Mouse (Mus musculus) brain, embryonic 18.5 days (tissue): ENCODE results near the gene Osbp2.
"Not testable (repeated sequence)": the region's sequence is repeated elsewhere in the genome, so short reads cannot be mapped to it uniquely, and the experiment has no call there.

Experiments used
- DNase-seq: peaks from one replicate; pipeline ENCODE4 v3.0.0-alpha.2; 2012; ENCODE audit warnings: low read depth, low spot score

The Osbp2 gene

GRCm38 (mm10) chr11:3863454-3864112, at the start of gene Osbp2:
Osbp2 (minus strand) TSS chr11:3863903.
- peak; percentile 37 for DNase-seq

GRCm38 (mm10) chr11:3912875-3913271, 49.2 kb upstream of the Osbp2 start:
- no peak for DNase-seq

- DNase-seq, result no peak
Measured at GRCm38 (mm10) chr11:3912100-3912874, 48.6 kb upstream of the Osbp2 start.

- not testable (repeated sequence) for DNase-seq
Measured at GRCm38 (mm10) chr11:3911440-3911839, 47.7 kb upstream of the Osbp2 start.

- no peak for DNase-seq
Measured at GRCm38 (mm10) chr11:3910513-3911310, 47.0 kb upstream of the Osbp2 start.

- DNase-seq, result no peak
Measured at GRCm38 (mm10) chr11:3909236-3909635, 45.5 kb upstream of the Osbp2 start.

GRCm38 (mm10) chr11:3905446-3905845, 41.7 kb upstream of the Osbp2 start:
- no peak for DNase-seq

- no peak for DNase-seq
Measured at GRCm38 (mm10) chr11:3904673-3905072, 41.0 kb upstream of the Osbp2 start.

- no peak for DNase-seq
Measured at GRCm38 (mm10) chr11:3903046-3903445, 39.3 kb upstream of the Osbp2 start.

GRCm38 (mm10) chr11:3902516-3902915, 38.8 kb upstream of the Osbp2 start:
- DNase-seq, result no peak

- DNase-seq, result no peak
Measured at GRCm38 (mm10) chr11:3900296-3900695, 36.6 kb upstream of the Osbp2 start.

GRCm38 (mm10) chr11:3895933-3896332, 32.2 kb upstream of the Osbp2 start:
- no peak for DNase-seq

GRCm38 (mm10) chr11:3895458-3895857, 31.8 kb upstream of the Osbp2 start:
- no peak for DNase-seq

GRCm38 (mm10) chr11:3894406-3895281, 30.9 kb upstream of the Osbp2 start, which contains the start of the genes 4921536K21Rik and Dusp18:
4921536K21Rik (minus strand) TSS chr11:3895098.
Dusp18 (plus strand) TSS chr11:3895240.
- DNase-seq, result peak; percentile 91

GRCm38 (mm10) chr11:3893970-3894369, 30.3 kb upstream of the Osbp2 start:
- DNase-seq, result no peak

GRCm38 (mm10) chr11:3887331-3887730, 23.6 kb upstream of the Osbp2 start:
- no peak for DNase-seq

GRCm38 (mm10) chr11:3883711-3884110, 20.0 kb upstream of the Osbp2 start:
- no peak for DNase-seq

GRCm38 (mm10) chr11:3879836-3880235, 16.1 kb upstream of the Osbp2 start:
- DNase-seq, result no peak

- DNase-seq, result no peak
Measured at GRCm38 (mm10) chr11:3878660-3879059, 15.0 kb upstream of the Osbp2 start.

- DNase-seq, result no peak
Measured at GRCm38 (mm10) chr11:3876419-3876818, 12.7 kb upstream of the Osbp2 start.

GRCm38 (mm10) chr11:3864343-3864742, 640 bp upstream of the Osbp2 start:
- no peak for DNase-seq
